Mouse (Mus musculus): ENCODE results near the gene Gm49711.
A peak's percentile ranks its signal among the peaks of the same experiment; 100 is the strongest.
"Not testable (repeated sequence)": the region's sequence is repeated elsewhere in the genome, so short reads cannot be mapped to it uniquely, and the experiment has no call there.

Gene Gm49711

DNA sequence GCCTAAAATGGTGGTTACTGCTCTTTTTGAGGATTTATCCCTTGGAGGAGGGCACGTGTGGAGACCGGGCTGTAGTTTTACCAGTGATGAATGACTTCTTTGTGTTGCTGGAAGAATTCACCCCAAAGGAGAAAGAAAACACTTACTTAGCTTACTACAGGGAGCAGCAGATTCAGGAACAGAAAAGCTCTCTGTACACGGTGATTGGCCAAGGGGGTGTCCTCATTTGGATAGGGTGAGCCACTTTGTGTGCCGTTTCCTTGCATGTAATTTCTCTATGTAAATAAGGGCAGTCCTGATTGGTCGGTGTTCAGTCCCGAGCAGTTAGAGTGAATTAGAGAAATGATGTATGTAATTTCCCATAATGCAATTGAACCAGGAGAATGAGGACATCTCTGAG is 137.0 kb downstream of the Gm49711 start:
- no peak for DNase-seq

DNA sequence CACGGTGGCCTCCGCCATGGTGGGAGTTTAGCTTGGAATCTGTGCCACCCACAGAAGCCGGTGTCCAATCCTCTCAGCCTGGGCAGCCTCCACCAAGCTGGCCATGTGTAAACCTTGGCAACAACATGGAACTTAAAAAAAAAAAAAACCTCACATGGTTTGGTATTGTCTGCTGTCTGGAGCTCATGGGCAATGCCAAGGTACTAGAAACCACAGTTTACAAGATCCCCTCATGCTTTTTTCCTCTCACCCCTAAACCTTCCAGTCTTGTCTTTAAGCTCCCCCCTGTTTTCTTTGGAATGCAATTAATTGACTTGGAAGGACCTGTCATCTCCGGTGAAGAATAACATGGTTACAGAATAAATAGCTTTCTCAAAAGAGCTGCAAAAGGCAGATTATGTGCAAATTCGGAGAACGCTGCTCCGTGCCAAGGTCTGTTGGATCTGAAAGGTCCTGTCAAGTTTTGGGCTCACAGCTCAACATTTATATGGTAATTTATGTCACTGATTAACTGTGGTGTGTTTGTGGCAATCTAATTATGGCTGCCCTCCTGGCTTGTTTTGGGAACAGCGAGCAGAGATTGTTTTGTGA is 138.7 kb downstream of the Gm49711 start:
- peak in 1 of 2 experiments; percentile 68 for DNase-seq

- DNase-seq = no peak
Observed at GRCm38 (mm10) chr16:92200615-92201014, 142.5 kb downstream of the Gm49711 start.

DNA sequence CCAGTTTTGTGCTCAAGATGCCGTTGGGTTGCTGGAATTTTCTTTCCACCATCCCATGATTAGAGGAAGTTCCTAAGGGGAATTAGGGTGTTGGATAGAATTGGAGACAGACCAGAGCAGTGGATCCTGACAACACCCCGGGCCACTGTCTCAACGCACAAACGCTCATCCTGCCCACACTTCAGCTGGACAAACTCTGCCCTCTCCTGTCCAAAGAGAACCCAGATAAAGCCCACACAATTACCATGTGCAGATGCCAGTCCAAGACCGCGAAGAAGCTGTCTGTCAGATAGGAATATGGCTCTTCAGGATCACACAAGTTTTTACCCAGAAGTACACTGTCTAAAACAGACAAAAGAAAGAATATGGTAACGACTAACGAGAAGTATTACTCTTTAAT is 145.5 kb downstream of the Gm49711 start:
- DNase-seq = no peak

DNA sequence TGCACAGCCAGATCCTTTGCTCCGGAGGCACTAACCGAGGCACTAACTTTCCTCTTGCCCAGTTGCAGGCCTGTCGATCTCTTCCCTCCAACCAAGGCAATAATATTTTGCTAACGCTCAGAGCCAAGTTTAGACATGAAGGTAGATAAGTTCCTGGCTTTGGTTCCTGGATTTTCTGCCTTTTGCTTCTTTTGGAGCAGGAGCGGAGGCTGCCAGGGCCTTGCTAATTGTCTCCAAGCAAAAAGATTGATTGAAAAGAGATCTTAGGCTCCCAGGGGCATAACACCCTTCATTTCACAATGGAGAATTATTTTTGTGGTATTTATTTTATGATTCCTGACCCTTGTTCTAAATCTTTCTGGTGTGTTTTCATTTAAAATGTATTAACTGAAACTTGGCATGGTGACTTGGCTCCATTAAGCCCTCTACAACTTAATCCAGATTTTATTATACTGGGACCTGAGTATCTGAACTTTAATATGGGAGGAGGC is 151.2 kb downstream of the Gm49711 start:
- DNase-seq = no peak

GRCm38 (mm10) chr16:92210316-92210715 is 152.2 kb downstream of the Gm49711 start:
- DNase-seq = not testable (repeated sequence)

GRCm38 (mm10) chr16:92213911-92214310 is 155.8 kb downstream of the Gm49711 start:
- DNase-seq = not testable (repeated sequence)

DNA sequence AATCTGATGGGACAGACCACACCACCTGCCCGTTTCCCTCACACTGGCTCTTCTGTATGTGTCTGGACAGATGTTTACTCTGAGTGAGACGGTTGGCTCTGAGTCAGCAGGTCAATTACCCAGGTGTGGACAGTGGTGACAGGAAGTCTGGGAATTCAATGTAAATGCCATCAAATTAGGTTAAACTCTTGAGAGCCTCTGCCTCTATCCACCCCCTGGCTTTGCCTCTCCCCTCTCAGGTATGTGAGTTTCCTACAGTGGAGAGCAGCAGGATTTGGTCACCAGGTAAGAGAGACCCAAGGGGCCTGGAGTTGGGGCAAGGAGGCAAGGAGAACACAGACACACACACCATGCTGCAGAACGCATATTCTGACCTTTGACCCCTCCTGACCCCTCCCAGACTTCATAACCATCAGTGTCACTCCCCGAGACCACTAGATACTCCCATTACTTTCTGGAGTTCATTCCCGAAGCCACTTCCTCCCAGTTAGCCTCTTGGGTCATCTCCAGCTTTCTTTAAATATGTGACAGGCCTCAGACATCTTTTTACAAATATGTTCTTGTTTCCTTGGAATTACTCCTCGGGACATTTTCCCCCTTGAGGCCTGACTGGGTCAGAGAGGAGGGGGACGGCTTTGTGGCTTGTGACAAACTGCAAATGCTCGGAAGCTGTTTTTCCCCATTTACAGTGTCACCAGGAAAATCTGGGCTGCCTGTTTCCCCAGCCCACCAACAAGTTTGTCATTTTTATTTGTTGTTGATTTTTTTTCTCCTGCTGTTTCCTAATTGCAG is 157.7 kb downstream of the Gm49711 start:
- peak in 1 of 2 experiments; percentile 75 for DNase-seq

- no peak for DNase-seq
Observed at GRCm38 (mm10) chr16:92220754-92221153, 162.6 kb downstream of the Gm49711 start.

DNA sequence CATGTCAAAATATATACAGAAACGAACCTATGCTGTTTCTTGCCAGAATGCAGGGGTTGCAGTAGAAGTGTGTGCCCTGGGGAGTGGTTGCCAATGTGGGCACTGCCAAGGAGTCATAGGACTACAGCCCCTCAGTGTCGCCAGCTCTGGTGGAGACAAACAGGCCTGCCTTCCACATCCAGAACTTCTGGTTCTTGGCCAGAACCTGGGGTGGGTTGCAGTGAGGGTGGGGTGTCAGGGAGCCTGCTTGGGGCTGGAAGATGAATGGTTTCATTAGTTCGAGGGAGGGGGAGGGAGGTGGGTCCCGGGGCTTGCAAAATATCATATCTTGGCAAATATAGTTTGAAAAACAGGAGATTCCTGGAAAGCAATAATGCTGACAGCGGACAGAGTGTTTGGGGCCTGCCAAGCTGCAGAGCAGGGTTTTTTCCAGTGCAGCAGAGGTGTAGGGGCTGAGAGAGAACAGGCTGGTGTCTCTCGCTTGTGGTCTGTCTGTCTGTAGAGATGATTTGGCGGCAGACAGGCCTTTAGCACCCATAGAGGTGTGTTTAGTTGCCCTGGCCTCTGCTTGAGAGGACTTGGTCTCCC is 170.3 kb downstream of the Gm49711 start:
- DNase-seq = peak in 1 of 2 experiments; percentile 46

DNA sequence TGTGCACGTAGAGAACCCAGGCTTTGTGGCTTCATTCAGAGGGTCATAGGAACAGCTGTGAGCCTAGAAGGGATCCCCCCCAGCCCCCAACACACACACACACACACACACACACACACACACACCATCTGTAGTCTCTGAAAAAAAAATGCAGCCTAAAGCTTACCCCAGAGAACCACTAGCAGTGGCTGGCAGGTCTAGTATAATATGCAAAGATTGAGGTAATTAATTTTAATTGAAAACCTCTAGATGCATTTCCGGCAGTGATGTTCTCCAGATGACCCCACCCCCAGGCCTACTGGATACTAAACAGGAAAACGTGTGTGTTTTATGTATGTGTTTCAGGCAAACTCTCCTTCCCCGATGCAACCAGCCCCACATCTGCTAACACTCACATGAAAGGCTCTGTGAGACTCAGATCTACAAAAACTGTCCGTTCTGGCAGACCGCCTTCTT is 172.4 kb downstream of the Gm49711 start:
- no peak for DNase-seq

DNA sequence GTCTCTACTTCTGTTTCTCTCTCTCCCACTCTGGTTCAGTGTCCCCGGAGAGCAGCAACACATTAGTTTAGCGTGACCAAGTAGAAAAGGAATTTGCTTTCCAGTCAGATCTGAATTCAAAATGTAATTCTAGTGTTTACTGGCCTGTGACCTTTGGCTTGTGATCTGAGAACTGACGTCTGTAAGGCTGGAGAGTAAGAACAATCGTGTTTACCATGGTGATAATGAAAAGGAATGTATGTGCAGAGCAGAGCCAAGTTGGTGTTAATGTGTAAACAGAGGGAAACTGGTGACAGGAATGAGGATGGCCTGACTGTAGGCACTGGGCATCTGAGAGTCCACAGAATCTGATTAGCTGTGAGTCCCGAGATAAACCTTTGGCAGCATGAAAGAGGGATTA is 176.4 kb downstream of the Gm49711 start:
- DNase-seq = peak; percentile 43 to 57

DNA sequence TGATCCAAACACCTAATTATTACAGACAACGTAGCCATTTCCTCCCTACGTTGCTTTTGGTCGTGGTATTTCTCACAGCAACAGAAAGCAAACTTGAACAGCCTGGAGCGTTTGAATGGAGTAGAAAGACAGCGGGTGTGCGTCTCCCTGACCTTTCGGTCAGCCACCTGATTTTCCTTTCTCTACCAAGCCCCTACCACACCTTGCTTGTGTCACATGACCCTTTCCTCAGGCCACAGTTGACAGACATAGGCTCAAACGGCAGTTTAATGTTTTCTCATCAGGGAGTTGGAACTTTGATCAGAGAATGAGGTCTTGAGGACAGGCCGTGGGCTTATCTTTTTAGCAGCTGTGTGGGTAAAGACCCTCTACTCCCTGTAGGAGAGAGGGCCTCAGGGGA is 177.1 kb downstream of the Gm49711 start:
- DNase-seq = no peak
